Mouse (Mus musculus): ENCODE data around the gene Tnxb.

The Tnxb gene

GRCm38 (mm10) chr17:34658145-34658544 lies 12.2 kb upstream of the Tnxb start:
- no peak for ATAC-seq (ENCODE audit: insufficient number of reproducible peaks, low FRiP score, low TSS enrichment)

GRCm38 (mm10) chr17:34658591-34658990 lies 11.7 kb upstream of the Tnxb start:
- ATAC-seq (ENCODE audit: insufficient number of reproducible peaks, low FRiP score, low TSS enrichment): no peak

GRCm38 (mm10) chr17:34659181-34659896 lies 11.0 kb upstream of the Tnxb start:
- ATAC-seq (ENCODE audit: insufficient number of reproducible peaks, low FRiP score, low TSS enrichment): no peak

- ATAC-seq (ENCODE audit: insufficient number of reproducible peaks, low FRiP score, low TSS enrichment): no peak
Measured at GRCm38 (mm10) chr17:34659897-34660214, 10.5 kb upstream of the Tnxb start.

GRCm38 (mm10) chr17:34660259-34660820 lies 10.0 kb upstream of the Tnxb start:
- ATAC-seq (ENCODE audit: insufficient number of reproducible peaks, low FRiP score, low TSS enrichment): no peak

- ATAC-seq (ENCODE audit: insufficient number of reproducible peaks, low FRiP score, low TSS enrichment): no peak
Measured at GRCm38 (mm10) chr17:34661121-34661591, 9.2 kb upstream of the Tnxb start.

- ATAC-seq (ENCODE audit: insufficient number of reproducible peaks, low FRiP score, low TSS enrichment): no peak
Measured at GRCm38 (mm10) chr17:34662468-34662867, 7.9 kb upstream of the Tnxb start.

- ATAC-seq (ENCODE audit: insufficient number of reproducible peaks, low FRiP score, low TSS enrichment): no peak
Measured at GRCm38 (mm10) chr17:34662978-34663377, 7.4 kb upstream of the Tnxb start.

- ATAC-seq (ENCODE audit: insufficient number of reproducible peaks, low FRiP score, low TSS enrichment): no peak
Measured at GRCm38 (mm10) chr17:34663558-34663957, 6.8 kb upstream of the Tnxb start.

GRCm38 (mm10) chr17:34664472-34664871 lies 5.9 kb upstream of the Tnxb start:
- ATAC-seq (ENCODE audit: insufficient number of reproducible peaks, low FRiP score, low TSS enrichment): no peak

- ATAC-seq (ENCODE audit: insufficient number of reproducible peaks, low FRiP score, low TSS enrichment): no peak
Measured at GRCm38 (mm10) chr17:34671151-34672066, 1.1 kb downstream of the Tnxb start.

GRCm38 (mm10) chr17:34672246-34672792 lies 2.0 kb downstream of the Tnxb start:
- ATAC-seq (ENCODE audit: insufficient number of reproducible peaks, low FRiP score, low TSS enrichment): no peak

- no peak for ATAC-seq (ENCODE audit: insufficient number of reproducible peaks, low FRiP score, low TSS enrichment)
Measured at GRCm38 (mm10) chr17:34673139-34673538, 2.8 kb downstream of the Tnxb start.

- no peak for ATAC-seq (ENCODE audit: insufficient number of reproducible peaks, low FRiP score, low TSS enrichment)
Measured at GRCm38 (mm10) chr17:34674524-34675204, 4.3 kb downstream of the Tnxb start.

GRCm38 (mm10) chr17:34675205-34676092 lies 5.1 kb downstream of the Tnxb start:
- ATAC-seq (ENCODE audit: insufficient number of reproducible peaks, low FRiP score, low TSS enrichment): no peak

GRCm38 (mm10) chr17:34676093-34676460 lies 5.7 kb downstream of the Tnxb start:
- ATAC-seq (ENCODE audit: insufficient number of reproducible peaks, low FRiP score, low TSS enrichment): no peak

GRCm38 (mm10) chr17:34676671-34677070 lies 6.3 kb downstream of the Tnxb start:
- ATAC-seq (ENCODE audit: insufficient number of reproducible peaks, low FRiP score, low TSS enrichment): no peak

- ATAC-seq (ENCODE audit: insufficient number of reproducible peaks, low FRiP score, low TSS enrichment): no peak
Measured at GRCm38 (mm10) chr17:34680191-34680590, 9.9 kb downstream of the Tnxb start.

GRCm38 (mm10) chr17:34680621-34681020 lies 10.3 kb downstream of the Tnxb start:
- ATAC-seq (ENCODE audit: insufficient number of reproducible peaks, low FRiP score, low TSS enrichment): no peak

Measured in cerebellum, adult (tissue).